Mouse (Mus musculus) myocyte (in vitro differentiated cells): Measurements from ENCODE around the gene Nfia.

Experiments
- MAX ChIP-seq: IDR thresholded peaks from one replicate; pipeline ENCODE4 v1.6.1; 2011; ENCODE audit warnings: low read depth, mild to moderate bottlenecking, control low read depth
- POLR2A ChIP-seq: IDR thresholded peaks from one replicate; pipeline ENCODE4 v1.6.1; 2011; ENCODE audit warnings: low read depth, mild to moderate bottlenecking, control low read depth, moderate library complexity; ENCODE audit not compliant: insufficient read length
- POLR2AphosphoS2 ChIP-seq: IDR thresholded peaks from one replicate; pipeline ENCODE4 v1.6.1; 2011; ENCODE audit warnings: low read depth, control low read depth; ENCODE audit not compliant: insufficient read length
- TCF12 ChIP-seq: IDR thresholded peaks from one replicate; pipeline ENCODE4 v1.6.1; 2011; ENCODE audit warnings: mild to moderate bottlenecking, control low read depth; ENCODE audit not compliant: poor library complexity, insufficient read depth, severe bottlenecking

DNA sequence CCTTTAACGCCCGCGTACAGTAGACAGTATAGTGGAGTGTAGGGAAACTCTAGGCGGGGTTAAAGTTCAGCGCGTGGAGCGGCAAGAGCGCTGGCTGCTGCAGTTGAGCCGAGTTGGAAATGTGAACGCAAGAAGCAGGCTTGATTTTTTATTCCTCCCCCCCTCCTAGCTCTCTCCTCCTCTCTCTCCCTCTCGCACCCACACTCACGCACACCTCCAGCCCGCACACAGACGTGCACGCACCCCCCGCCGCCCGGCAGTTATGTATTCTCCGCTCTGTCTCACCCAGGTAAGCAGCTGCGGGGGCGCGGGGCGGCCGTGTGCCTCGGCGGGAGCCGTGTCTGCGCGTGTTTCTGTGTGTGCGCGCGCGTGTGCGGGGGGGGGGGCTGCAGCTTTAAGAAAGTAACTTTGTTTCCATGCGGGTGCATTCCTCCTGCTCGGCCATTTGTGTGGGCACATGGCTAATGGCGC, 5.2 kb downstream of the Nfia start, which contains the start of gene E130114P18Rik:
- TF ChIP-seq POLR2A (no peak), POLR2AphosphoS2 (no peak), TCF12 (no peak), MAX (no peak)
